8 mouse cellular contexts compared by ENCODE assay signal in genomic region chr17:29035506-29035905, GRCm38 (mm10). TPM values are rescaled to one million over a fixed set of nuclear protein-coding genes. Genes with fewer than 3 reads are reported as not detected.
DNase-seq lines count a peak whose midpoint lies in the region; ATAC-seq and TF ChIP-seq lines count a peak whose summit lies in the region.

No protein-coding gene starts in this region.

- no peaks in the 10 kb centered on the region for H3K27me3 ChIP-seq in limb, embryonic 10.5 days (ENCODE audit: low read depth, poor library complexity, severe bottlenecking)
- no peaks in the 10 kb centered on the region for H3K27me3 ChIP-seq in neural tube, embryonic 13.5 days

- H3K27ac ChIP-seq in layer of hippocampus, adult 2 months = no peak overlapping the region
- H3K27ac ChIP-seq in embryonic fibroblast, embryonic 13.5 days (ENCODE audit: insufficient read depth, low read length) = no peak overlapping the region
- no peak overlapping the region for H3K27ac ChIP-seq in limb, embryonic 10.5 days
- no peak overlapping the region for H3K27ac ChIP-seq in neural tube, embryonic 13.5 days (replicated peaks)

- TF ChIP-seq POLR2A in embryonic fibroblast, embryonic 13.5 days (IDR thresholded peaks at IDR 0.05; ENCODE audit: low read depth, low read length) = no peak

- H3K36me3 ChIP-seq in limb, embryonic 10.5 days = peaks cover 64% of the 10 kb centered on the region
- H3K36me3 ChIP-seq in neural tube, embryonic 13.5 days = peaks cover 44% of the 10 kb centered on the region

- no peak for DNase-seq in layer of hippocampus, adult 2 months (ENCODE audit: low spot score in 2 of 2)
- no peak for DNase-seq in layer of hippocampus, postnatal 36 days
- no peak for DNase-seq in limb, embryonic 10.5 days (ENCODE audit: low spot score)
- DNase-seq in adrenal gland, postnatal 25 days = no peak
- no peak for DNase-seq in layer of hippocampus, adult 8-10 months (ENCODE audit: low spot score in 2 of 2)
- DNase-seq in lung, postnatal 4 days = no peak

- H3K9ac ChIP-seq in neural tube, embryonic 13.5 days = peak overlapping the region; percentile 96; the same call in 1 of the 2 replicates

- peak overlapping the region; percentile 15; the same call in 1 of the 2 replicates for H3K4me3 ChIP-seq in layer of hippocampus, adult 2 months
- H3K4me3 ChIP-seq in embryonic fibroblast, embryonic 13.5 days (ENCODE audit: insufficient read depth, low read length) = peak overlapping the region; percentile 100
- peak overlapping the region; percentile 83 for H3K4me3 ChIP-seq in limb, embryonic 10.5 days
- H3K4me3 ChIP-seq in neural tube, embryonic 13.5 days = peak overlapping the region; percentile 88

- no peaks in the 10 kb centered on the region for H3K4me1 ChIP-seq in embryonic fibroblast, embryonic 13.5 days (ENCODE audit: control insufficient read depth, insufficient read depth, low read length)
- H3K4me1 ChIP-seq in limb, embryonic 10.5 days = peaks cover 14% of the 10 kb centered on the region
- H3K4me1 ChIP-seq in neural tube, embryonic 13.5 days (replicated peaks) = peaks cover 64% of the 10 kb centered on the region

- ATAC-seq in neural tube, embryonic 13.5 days (ENCODE audit: low read depth) = no peak

- TF ChIP-seq CTCF in layer of hippocampus, adult 2 months (conservative IDR thresholded peaks at IDR 0.05) = no peak
- no peak for TF ChIP-seq CTCF in embryonic fibroblast, embryonic 13.5 days (IDR thresholded peaks at IDR 0.05; ENCODE audit: borderline replicate concordance, insufficient read depth, low read length)

- no peaks in the 10 kb centered on the region for H3K9me3 ChIP-seq in limb, embryonic 10.5 days (replicated peaks)
- H3K9me3 ChIP-seq in neural tube, embryonic 13.5 days = no peaks in the 10 kb centered on the region

- peak overlapping the region; percentile 100 for H3K4me2 ChIP-seq in neural tube, embryonic 13.5 days

RNA-seq across cellular contexts. Expression of gene Srsf3, which starts 3.1 kb away (rescaled TPM):
- total RNA-seq in layer of hippocampus, adult 2 months (2021) = 100 to 1,000 TPM; 125 to 130 TPM
- 100 to 1,000 TPM; 141 to 147 TPM for total RNA-seq in layer of hippocampus, postnatal 36 days (2021)
- 253 and 262 TPM in 2 replicates for polyA plus RNA-seq in embryonic fibroblast, embryonic 13.5 days (2011; ENCODE audit: insufficient read length, low read depth, missing spikeins)
- polyA plus RNA-seq in limb, embryonic 10.5 days (2016; fragmentation: Nextera tagmentation; extraction: Ambion mirVana) = 820 and 832 TPM in 2 replicates
- polyA plus RNA-seq in neural tube, embryonic 13.5 days (2015; fragmentation: Nextera tagmentation; extraction: Ambion mirVana) = 513 and 586 TPM in 2 replicates
- total RNA-seq in adrenal gland, postnatal 25 days (2021) = 119 and 172 TPM in 2 replicates
- 100 to 1,000 TPM; 117 to 141 (median 132) TPM for total RNA-seq in layer of hippocampus, adult 8-10 months (2022)

RNA-seq across cellular contexts. Expression of gene Stk38, which starts 27.7 kb away (rescaled TPM):
- 10 to 100 TPM; 50.4 to 65.6 TPM for total RNA-seq in layer of hippocampus, adult 2 months (2021)
- 10 to 100 TPM; 51.7 to 55.6 TPM for total RNA-seq in layer of hippocampus, postnatal 36 days (2021)
- polyA plus RNA-seq in embryonic fibroblast, embryonic 13.5 days (2011; ENCODE audit: insufficient read length, low read depth, missing spikeins) = 89.4 and 102 TPM in 2 replicates
- polyA plus RNA-seq in limb, embryonic 10.5 days (2016; fragmentation: Nextera tagmentation; extraction: Ambion mirVana) = 116 and 131 TPM in 2 replicates
- polyA plus RNA-seq in neural tube, embryonic 13.5 days (2015; fragmentation: Nextera tagmentation; extraction: Ambion mirVana) = 113 and 116 TPM in 2 replicates
- 79.5 TPM in 2 replicates for total RNA-seq in adrenal gland, postnatal 25 days (2021)
- total RNA-seq in layer of hippocampus, adult 8-10 months (2022) = 10 to 100 TPM; 56.9 to 81.7 (median 64.5) TPM

RNA-seq across cellular contexts. Expression of gene Cdkn1a, which starts 55.3 kb away (rescaled TPM):
- total RNA-seq in layer of hippocampus, adult 2 months (2021) = 10 to 100 TPM in 1 of 2 experiments, 1 to 10 TPM in 1; 8.2 to 14.5 TPM
- total RNA-seq in layer of hippocampus, postnatal 36 days (2021) = 10 to 100 TPM; 12.9 to 16.7 TPM
- polyA plus RNA-seq in embryonic fibroblast, embryonic 13.5 days (2011; ENCODE audit: insufficient read length, low read depth, missing spikeins) = 453 and 677 TPM in 2 replicates
- polyA plus RNA-seq in limb, embryonic 10.5 days (2016; fragmentation: Nextera tagmentation; extraction: Ambion mirVana) = 22.2 and 28.8 TPM in 2 replicates
- 47.2 and 51.0 TPM in 2 replicates for polyA plus RNA-seq in neural tube, embryonic 13.5 days (2015; fragmentation: Nextera tagmentation; extraction: Ambion mirVana)
- 8.9 and 23.4 TPM in 2 replicates for total RNA-seq in adrenal gland, postnatal 25 days (2021)
- 10 to 100 TPM in 1 of 4 experiments, 1 to 10 TPM in 3; 7.0 to 12.5 (median 8.8) TPM for total RNA-seq in layer of hippocampus, adult 8-10 months (2022)

Comparison
In these comparisons a context has a peak if more than half of its experiments do, and no peak if none do; other contexts are left out.
1. H3K4me3 ChIP-seq: peak in every context shown above with its lines; median percentile 100 in embryonic fibroblast, embryonic 13.5 days; 88 in neural tube, embryonic 13.5 days; 83 in limb, embryonic 10.5 days; 15 in layer of hippocampus, adult 2 months.